Mouse (Mus musculus) lung, postnatal 0 days (tissue): ENCODE data around the gene Skp2.

ENCODE experiments used
- CTCF ChIP-seq: IDR thresholded peaks from 2 replicates; pipeline ENCODE4 v1.5.1; 2016; ENCODE audit warnings: antibody characterized with exemption, mild to moderate bottlenecking
- EP300 ChIP-seq: IDR thresholded peaks from 2 replicates; pipeline ENCODE4 v1.6.1; 2016; ENCODE audit warnings: antibody characterized with exemption, mild to moderate bottlenecking, control low read depth

DNA sequence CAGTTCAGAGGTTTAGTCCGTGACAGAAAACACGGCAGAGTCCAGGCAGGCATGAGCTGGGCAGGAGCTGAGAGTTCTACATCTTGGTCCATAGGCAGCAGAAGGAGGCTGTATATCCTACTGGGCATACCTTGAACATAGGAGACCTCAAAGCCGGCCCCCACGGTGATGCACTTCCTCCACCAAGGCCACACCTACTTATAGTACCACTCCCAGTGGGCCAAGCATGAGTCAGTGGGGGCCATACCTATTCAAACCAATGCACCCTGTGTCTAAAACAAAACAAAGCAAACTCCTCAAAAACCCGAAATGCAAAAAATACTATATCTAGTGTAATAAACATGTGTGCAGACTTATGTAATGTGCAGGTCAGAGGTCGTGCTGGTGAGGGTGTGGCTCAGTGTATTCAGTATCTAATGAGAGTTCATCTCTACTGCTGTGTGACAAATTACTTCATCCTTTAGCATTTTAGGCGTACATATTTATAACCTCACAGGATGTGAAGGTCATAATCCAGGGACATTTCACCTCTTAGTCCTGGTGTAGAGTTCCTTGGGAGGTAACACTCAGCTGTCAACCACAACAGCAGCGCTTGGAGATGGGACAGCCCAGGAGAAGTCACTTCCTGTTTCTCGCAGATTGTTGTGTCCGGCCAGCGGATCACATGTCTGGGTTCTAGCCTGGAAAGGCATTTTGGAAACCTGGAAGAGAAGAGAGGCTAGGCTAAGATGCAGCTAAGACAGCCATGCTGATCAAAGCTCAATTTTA is 61.4 kb downstream of the Skp2 start:
- no peak for TF ChIP-seq CTCF
- TF ChIP-seq EP300 = no peak
